Mouse (Mus musculus): ENCODE results near the gene Slc36a2. TPM values are rescaled to one million over a fixed set of nuclear protein-coding genes. Genes with fewer than 3 reads are reported as not detected.

Gene Slc36a2
- total and polyA plus RNA-seq, 3 experiments, result 0.04 to 0.17 TPM; not detected in 1

DNA sequence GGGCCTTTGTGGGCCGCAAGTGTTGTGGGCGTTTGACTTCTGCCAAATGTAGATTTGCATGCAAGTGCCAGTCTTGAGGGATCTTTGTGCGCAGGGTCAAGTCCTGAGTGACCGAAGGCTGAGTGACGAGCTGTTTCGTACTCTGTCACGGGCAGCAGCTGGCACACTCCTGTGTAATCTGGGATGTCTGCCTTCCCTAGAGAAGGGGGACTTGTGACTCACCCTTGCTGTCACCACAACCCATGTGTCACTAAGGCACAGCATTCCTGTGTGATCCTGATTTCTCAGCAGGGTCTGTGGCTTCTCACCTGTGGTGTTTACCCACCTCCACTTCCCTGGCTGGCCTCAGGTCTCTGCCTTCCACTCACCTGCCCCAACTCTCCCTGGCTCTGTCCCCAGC, 33.0 kb upstream of the Slc36a2 start:
- Histone ChIP-seq H3K79me2 (replicated peaks; ENCODE audit: control insufficient read depth, extremely low read depth, insufficient read depth, poor library complexity, severe bottlenecking) (no peaks in the 10 kb centered on the region), H3K36me3 (replicated peaks in 1 of 2; ENCODE audit: control insufficient read depth in 1 of 2, insufficient read depth in 1 of 2, low read length in 1 of 2) (peaks cover 7 to 72% of the 10 kb centered on the region in 2 experiments), H3K4me2 (ENCODE audit: insufficient read depth, low read depth, poor library complexity, severe bottlenecking) (no peak overlapping the region), H3K27me3 (replicated peaks) (no peaks in the 10 kb centered on the region), H3K9ac (ENCODE audit: insufficient read depth, low read depth) (no peak overlapping the region), H3K4me3 (replicated peaks in 1 of 3; ENCODE audit: low read depth in 2 of 3, low read length in 2 of 3, poor library complexity in 1 of 3) (no peak overlapping the region), H3K27ac (ENCODE audit: insufficient read depth, low read depth) (no peak overlapping the region), H3K4me1 (ENCODE audit: control insufficient read depth in 1 of 2, insufficient read depth in 2 of 2) (no peaks in the 10 kb centered on the region), H3K9me3 (replicated peaks; ENCODE audit: low read length) (no peaks in the 10 kb centered on the region)
- DNase-seq (ENCODE audit: extremely low read depth), result no peak
- dilution Hi-C loops (cut with MboI; ENCODE audit: extremely low pct_ligation_motif_present, extremely low pct_unique_long_range_greater_than_20kb, low sequenced_read_pairs), result no loop called here
- TF ChIP-seq MYC (IDR thresholded peaks at IDR 0.05; ENCODE audit: low read depth, low read length), result no peak
- no peak for TF ChIP-seq POLR2AphosphoS2 (IDR thresholded peaks at IDR 0.05; ENCODE audit: low read depth, low read length)
- no peak for TF ChIP-seq RAD21 (IDR thresholded peaks at IDR 0.05; ENCODE audit: low read depth, low read length)
- TF ChIP-seq SMC3 (IDR thresholded peaks at IDR 0.05; ENCODE audit: low read depth, low read length), result no peak
- TF ChIP-seq ZMIZ1 (IDR thresholded peaks at IDR 0.05; ENCODE audit: low read depth, low read length), result no peak
- no peak for TF ChIP-seq HCFC1 (IDR thresholded peaks at IDR 0.05; ENCODE audit: low read depth, low read length)
- no peak for TF ChIP-seq EP300 (IDR thresholded peaks at IDR 0.05; ENCODE audit: low read length)
- TF ChIP-seq BHLHE40 (IDR thresholded peaks at IDR 0.05; ENCODE audit: low read depth, low read length), result no peak
- no peak for TF ChIP-seq JUN (IDR thresholded peaks at IDR 0.05; ENCODE audit: insufficient read depth, low read depth, low read length)
- in situ Hi-C loops (cut with MboI; ENCODE audit: low pct_ligation_motif_present, low pct_unique_long_range_greater_than_20kb, low sequenced_read_pairs), result no loop called here

DNA sequence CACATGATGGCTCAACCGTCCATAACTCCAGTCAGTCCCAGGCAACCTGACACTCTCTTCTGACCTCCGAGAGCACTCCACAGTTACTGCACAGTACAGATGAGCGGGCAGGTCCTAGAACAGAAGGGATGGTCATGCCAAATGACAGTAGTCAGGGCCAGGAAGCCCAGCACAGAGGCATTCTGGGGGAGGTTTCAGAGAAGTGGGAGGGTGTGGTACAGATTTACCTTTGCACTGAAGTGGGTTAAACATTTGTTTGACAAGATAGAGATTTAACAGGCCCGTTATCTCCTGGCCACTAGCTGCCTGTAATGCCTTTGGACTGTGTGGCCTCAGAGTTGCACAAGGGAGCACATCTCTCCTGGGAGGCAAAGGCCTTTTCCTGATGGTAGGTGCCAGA, 32.5 kb upstream of the Slc36a2 start:
- H3K4me2 ChIP-seq (ENCODE audit: insufficient read depth, low read depth, poor library complexity, severe bottlenecking), result no peak overlapping the region
- H3K79me2 ChIP-seq (replicated peaks; ENCODE audit: control insufficient read depth, extremely low read depth, insufficient read depth, poor library complexity, severe bottlenecking), result no peaks in the 10 kb centered on the region
- no peak for TF ChIP-seq SMC3 (IDR thresholded peaks at IDR 0.05; ENCODE audit: low read depth, low read length)
- no peak for TF ChIP-seq ZC3H11A (IDR thresholded peaks at IDR 0.05; ENCODE audit: low read depth, low read length)
- no peak for TF ChIP-seq NRF1 (IDR thresholded peaks at IDR 0.05; ENCODE audit: low read depth, low read length)
- TF ChIP-seq CHD2 (IDR thresholded peaks at IDR 0.05; ENCODE audit: low read length), result no peak
- TF ChIP-seq POLR2AphosphoS2 (IDR thresholded peaks at IDR 0.05; ENCODE audit: low read depth, low read length), result no peak
- no peak for TF ChIP-seq MEF2A (IDR thresholded peaks at IDR 0.05; ENCODE audit: borderline replicate concordance, low read depth, low read length)
- no peak for TF ChIP-seq ZNF384 (IDR thresholded peaks at IDR 0.05; ENCODE audit: low read depth, low read length)
- no peak for TF ChIP-seq TBP (conservative IDR thresholded peaks at IDR 0.05; ENCODE audit: low read depth, low read length)
- no peak for TF ChIP-seq IRF4 (IDR thresholded peaks at IDR 0.05; ENCODE audit: low read depth, low read length)
- TF ChIP-seq GABPA (IDR thresholded peaks at IDR 0.05; ENCODE audit: insufficient replicate concordance, low read depth, low read length), result no peak
- TF ChIP-seq ELF1 (IDR thresholded peaks at IDR 0.05; ENCODE audit: low read depth, low read length), result no peak
- TF ChIP-seq ZMIZ1 (IDR thresholded peaks at IDR 0.05; ENCODE audit: low read depth, low read length), result no peak
- no peak for TF ChIP-seq CHD1 (IDR thresholded peaks at IDR 0.05; ENCODE audit: low read depth, low read length)
- TF ChIP-seq MAFK (IDR thresholded peaks at IDR 0.05; ENCODE audit: insufficient replicate concordance, low read length), result no peak
- TF ChIP-seq KAT2A (IDR thresholded peaks at IDR 0.05; ENCODE audit: insufficient replicate concordance, low read length), result no peak
- no peak for TF ChIP-seq USF2 (conservative IDR thresholded peaks at IDR 0.05; ENCODE audit: low read depth, low read length)
- TF ChIP-seq RCOR1 (conservative IDR thresholded peaks at IDR 0.05; ENCODE audit: low read depth, low read length), result no peak
- H3K4me3 ChIP-seq (replicated peaks in 1 of 3; ENCODE audit: low read depth in 2 of 3, low read length in 2 of 3, poor library complexity in 1 of 3), result no peak overlapping the region
- H3K27ac ChIP-seq (ENCODE audit: insufficient read depth, low read depth), result no peak overlapping the region
- in situ Hi-C loops (cut with MboI; ENCODE audit: low pct_ligation_motif_present, low pct_unique_long_range_greater_than_20kb, low sequenced_read_pairs) (no loop called here), dilution Hi-C loops (cut with MboI; ENCODE audit: extremely low pct_ligation_motif_present, extremely low pct_unique_long_range_greater_than_20kb, low sequenced_read_pairs) (no loop called here)
- H3K4me1 ChIP-seq (ENCODE audit: control insufficient read depth in 1 of 2, insufficient read depth in 2 of 2), result no peaks in the 10 kb centered on the region
- no peak for DNase-seq (ENCODE audit: extremely low read depth)
- no peaks in the 10 kb centered on the region for H3K9me3 ChIP-seq (replicated peaks; ENCODE audit: low read length)
- H3K27me3 ChIP-seq (replicated peaks), result no peaks in the 10 kb centered on the region
- H3K36me3 ChIP-seq (replicated peaks in 1 of 2; ENCODE audit: control insufficient read depth in 1 of 2, insufficient read depth in 1 of 2, low read length in 1 of 2), result peaks cover 7 to 70% of the 10 kb centered on the region in 2 experiments
- no peak overlapping the region for H3K9ac ChIP-seq (ENCODE audit: insufficient read depth, low read depth)
